In the genomic region with DNA sequence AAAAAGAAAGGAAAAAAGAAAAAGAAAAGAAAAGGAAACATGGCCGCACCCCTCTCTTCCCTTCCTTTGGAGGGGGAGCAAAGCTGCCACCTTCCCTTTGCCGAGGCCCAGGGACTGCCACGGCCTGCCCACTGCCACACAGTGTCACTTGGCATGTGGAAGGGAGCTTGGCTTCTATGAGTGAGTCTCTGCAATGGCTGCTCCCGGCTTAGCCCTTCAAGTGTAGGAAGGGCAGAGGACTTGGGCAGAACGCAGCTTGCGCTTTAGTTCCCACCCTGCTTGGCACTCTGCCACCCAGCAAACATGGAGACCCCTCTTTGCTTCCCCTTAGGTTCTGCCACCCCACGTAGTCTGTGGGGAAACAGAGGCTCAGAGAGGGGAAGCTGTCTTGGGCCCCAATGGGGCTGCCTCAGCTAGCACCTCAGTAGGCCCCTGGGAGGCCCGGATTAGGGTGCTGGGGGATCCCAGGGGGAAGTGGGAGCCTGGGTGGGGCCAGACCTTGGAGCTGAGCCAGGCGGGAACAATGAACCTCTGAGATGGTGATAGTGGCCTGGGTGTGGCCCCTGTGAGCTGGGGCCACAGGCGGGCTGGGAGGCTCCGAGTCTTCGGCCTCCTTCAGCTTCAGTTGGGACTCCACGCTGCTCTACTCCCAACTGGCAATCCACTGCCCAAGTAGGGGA, we compare ENCODE assay signal across 10 mouse cellular contexts. TPM values are rescaled to one million over a fixed set of nuclear protein-coding genes. Genes with fewer than 3 reads are reported as not detected.
DNase-seq lines count a peak whose midpoint lies in the region; ATAC-seq and TF ChIP-seq lines count a peak whose summit lies in the region.
"Had no signal": no experiment of that assay in that cellular context is flagged by ENCODE, and none has a peak within 500 bp of the region (broad histone marks: within the 10 kb centered on the region; RNA-seq: fewer than 3 reads in every experiment).

No protein-coding gene starts in this region.

- peaks cover 48% of the 10 kb centered on the region for H3K4me1 ChIP-seq in heart, embryonic 12.5 days (replicated peaks)
- H3K4me1 ChIP-seq in embryonic facial prominence, embryonic 12.5 days: peaks cover 32% of the 10 kb centered on the region
- H3K4me1 ChIP-seq in limb, embryonic 14.5 days (ENCODE audit: control insufficient read depth, insufficient read depth, low read length): peaks cover 13% of the 10 kb centered on the region; the same call in 1 of the 2 replicates
- peaks cover 17% of the 10 kb centered on the region for H3K4me1 ChIP-seq in midbrain, embryonic 13.5 days (replicated peaks)

- 65% methylated on average over 13 of the region's 13 CpGs for WGBS in heart, embryonic 12.5 days
- 69% methylated on average over 13 of the region's 13 CpGs for WGBS in embryonic facial prominence, embryonic 12.5 days
- 72% methylated on average over 13 of the region's 13 CpGs for WGBS in limb, embryonic 14.5 days
- 62% methylated on average over 13 of the region's 13 CpGs for WGBS in midbrain, embryonic 13.5 days

- H3K4me2 ChIP-seq in heart, embryonic 12.5 days: no peak overlapping the region
- no peak overlapping the region for H3K4me2 ChIP-seq in embryonic facial prominence, embryonic 12.5 days (replicated peaks)
- H3K4me2 ChIP-seq in limb, embryonic 14.5 days (replicated peaks; ENCODE audit: low read depth, low read length, severe bottlenecking): no peak overlapping the region
- H3K4me2 ChIP-seq in midbrain, embryonic 13.5 days (replicated peaks): no peak overlapping the region

- TF ChIP-seq POLR2A in limb, embryonic 14.5 days (IDR thresholded peaks at IDR 0.05; ENCODE audit: borderline replicate concordance, extremely low read depth, insufficient read depth, insufficient read length): no peak

- peak; percentile 31; the same call in 1 of the 2 replicates for ATAC-seq in heart, embryonic 12.5 days (ENCODE audit: insufficient number of reproducible peaks, low FRiP score)
- no peak for ATAC-seq in embryonic facial prominence, embryonic 12.5 days (ENCODE audit: insufficient number of reproducible peaks, insufficient read depth, low FRiP score, low TSS enrichment)
- no peak for ATAC-seq in limb, embryonic 14.5 days (ENCODE audit: low FRiP score, low read depth)
- ATAC-seq in midbrain, embryonic 13.5 days: peak; percentile 34; the same call in 1 of the 2 replicates

- no peaks in the 10 kb centered on the region for H3K36me3 ChIP-seq in heart, embryonic 12.5 days
- no peaks in the 10 kb centered on the region for H3K36me3 ChIP-seq in embryonic facial prominence, embryonic 12.5 days
- H3K36me3 ChIP-seq in limb, embryonic 14.5 days (ENCODE audit: control insufficient read depth, insufficient read depth, low read length): no peaks in the 10 kb centered on the region
- H3K36me3 ChIP-seq in midbrain, embryonic 13.5 days: no peaks in the 10 kb centered on the region

- no peak overlapping the region for H3K4me3 ChIP-seq in heart, embryonic 12.5 days
- H3K4me3 ChIP-seq in embryonic facial prominence, embryonic 12.5 days: no peak overlapping the region
- no peak overlapping the region for H3K4me3 ChIP-seq in limb, embryonic 14.5 days (replicated peaks; ENCODE audit: low read length)
- H3K4me3 ChIP-seq in midbrain, embryonic 13.5 days (replicated peaks): no peak overlapping the region

- 0 out of 2 replicates have a peak overlapping the region, but pooled peaks have one; percentile 9 for H3K9ac ChIP-seq in heart, embryonic 12.5 days
- H3K9ac ChIP-seq in embryonic facial prominence, embryonic 12.5 days: 0 out of 2 replicates have a peak overlapping the region, but pooled peaks have one; percentile 20
- H3K9ac ChIP-seq in limb, embryonic 14.5 days (ENCODE audit: low read depth, low read length, severe bottlenecking): no peak overlapping the region
- no peak overlapping the region for H3K9ac ChIP-seq in midbrain, embryonic 13.5 days (replicated peaks)

- no peaks in the 10 kb centered on the region for H3K27me3 ChIP-seq in heart, embryonic 12.5 days (replicated peaks)
- H3K27me3 ChIP-seq in embryonic facial prominence, embryonic 12.5 days: no peaks in the 10 kb centered on the region
- no peaks in the 10 kb centered on the region for H3K27me3 ChIP-seq in limb, embryonic 14.5 days (ENCODE audit: control insufficient read depth, insufficient read depth, low read length)
- H3K27me3 ChIP-seq in midbrain, embryonic 13.5 days: no peaks in the 10 kb centered on the region

- H3K9me3 ChIP-seq in heart, embryonic 12.5 days (replicated peaks): no peaks in the 10 kb centered on the region
- H3K9me3 ChIP-seq in embryonic facial prominence, embryonic 12.5 days: no peaks in the 10 kb centered on the region
- H3K9me3 ChIP-seq in limb, embryonic 14.5 days (ENCODE audit: control insufficient read depth, low read length): no peaks in the 10 kb centered on the region
- no peaks in the 10 kb centered on the region for H3K9me3 ChIP-seq in midbrain, embryonic 13.5 days

- no peak for DNase-seq in heart, adult 9 months (ENCODE audit: low spot score in 2 of 2)
- DNase-seq in limb, embryonic 14.5 days (ENCODE audit: low spot score): no peak
- no peak for DNase-seq in kidney, postnatal 14 days
- DNase-seq in left cerebral cortex, adult 18-20 months (ENCODE audit: low spot score in 2 of 2): no peak
- no peak for DNase-seq in layer of hippocampus, adult 11-12 months (ENCODE audit: low spot score)
- DNase-seq: adrenal gland, adult 2 months; kidney, postnatal 4 days had no signal

- H3K27ac ChIP-seq in heart, embryonic 12.5 days (ENCODE audit: poor library complexity, severe bottlenecking): no peak overlapping the region
- H3K27ac ChIP-seq in embryonic facial prominence, embryonic 12.5 days: peak overlapping the region; percentile 52
- 0 out of 2 replicates have a peak overlapping the region, but pooled peaks have one; percentile 13 for H3K27ac ChIP-seq in limb, embryonic 14.5 days (replicated peaks; ENCODE audit: low read depth, low read length)
- H3K27ac ChIP-seq in midbrain, embryonic 13.5 days: 0 out of 2 replicates have a peak overlapping the region, but pooled peaks have one; percentile 2

RNA-seq across cellular contexts. Expression of a gene that starts 57.7 kb away (rescaled TPM):
- 46.6 and 48.3 TPM in 2 replicates for polyA plus RNA-seq in heart, embryonic 12.5 days (2016; fragmentation: Nextera tagmentation; extraction: Ambion mirVana)
- 45.0 and 46.9 TPM in 2 replicates for polyA plus RNA-seq in embryonic facial prominence, embryonic 12.5 days (2016; fragmentation: Nextera tagmentation; extraction: Ambion mirVana)
- polyA plus RNA-seq in limb, embryonic 14.5 days (2012; rRNA removed): 58.9 and 76.0 TPM in 2 replicates
- polyA plus RNA-seq in limb, embryonic 14.5 days (2014; fragmentation: Nextera tagmentation; extraction: Ambion mirVana): 37.2 and 39.3 TPM in 2 replicates
- polyA plus RNA-seq in midbrain, embryonic 13.5 days (2015; fragmentation: Nextera tagmentation; extraction: Ambion mirVana): 27.1 and 28.0 TPM in 2 replicates
- total RNA-seq in left cerebral cortex, adult 18-20 months (2021): 10 to 100 TPM; 43.3 to 44.4 TPM

RNA-seq across cellular contexts. Expression of a gene that starts 58.6 kb away (rescaled TPM):
- polyA plus RNA-seq in heart, embryonic 12.5 days (2016; fragmentation: Nextera tagmentation; extraction: Ambion mirVana): 14.2 and 16.8 TPM in 2 replicates
- 7.1 and 7.8 TPM in 2 replicates for polyA plus RNA-seq in embryonic facial prominence, embryonic 12.5 days (2016; fragmentation: Nextera tagmentation; extraction: Ambion mirVana)
- polyA plus RNA-seq in limb, embryonic 14.5 days (2012; rRNA removed): 29.7 and 36.0 TPM in 2 replicates
- 20.6 and 27.4 TPM in 2 replicates for polyA plus RNA-seq in limb, embryonic 14.5 days (2014; fragmentation: Nextera tagmentation; extraction: Ambion mirVana)
- 0.20 TPM in 1 of 2 replicates, not detected in the other for polyA plus RNA-seq in midbrain, embryonic 13.5 days (2015; fragmentation: Nextera tagmentation; extraction: Ambion mirVana)
- 10 to 100 TPM; 15.9 to 17.3 TPM for total RNA-seq in left cerebral cortex, adult 18-20 months (2021)

Comparison
In these comparisons a context has a peak if more than half of its experiments do, and no peak if none do; other contexts are left out.
1. ATAC-seq: peak in heart, embryonic 12.5 days (single experiment) and midbrain, embryonic 13.5 days (single experiment); none in embryonic facial prominence, embryonic 12.5 days (single experiment) and limb, embryonic 14.5 days (single experiment).
2. H3K9ac ChIP-seq: peak in heart, embryonic 12.5 days (single experiment) and embryonic facial prominence, embryonic 12.5 days (single experiment); none in limb, embryonic 14.5 days (single experiment) and midbrain, embryonic 13.5 days (single experiment).